Mouse (Mus musculus) brain, embryonic 18.5 days (tissue): ENCODE results near the gene Gm45713.
"Not testable (repeated sequence)": the region's sequence is repeated elsewhere in the genome, so short reads cannot be mapped to it uniquely, and the experiment has no call there.

ENCODE experiments used
- DNase-seq: peaks from one replicate; pipeline ENCODE4 v3.0.0-alpha.2; 2012; ENCODE audit warnings: low read depth, low spot score

The Gm45713 gene

DNA sequence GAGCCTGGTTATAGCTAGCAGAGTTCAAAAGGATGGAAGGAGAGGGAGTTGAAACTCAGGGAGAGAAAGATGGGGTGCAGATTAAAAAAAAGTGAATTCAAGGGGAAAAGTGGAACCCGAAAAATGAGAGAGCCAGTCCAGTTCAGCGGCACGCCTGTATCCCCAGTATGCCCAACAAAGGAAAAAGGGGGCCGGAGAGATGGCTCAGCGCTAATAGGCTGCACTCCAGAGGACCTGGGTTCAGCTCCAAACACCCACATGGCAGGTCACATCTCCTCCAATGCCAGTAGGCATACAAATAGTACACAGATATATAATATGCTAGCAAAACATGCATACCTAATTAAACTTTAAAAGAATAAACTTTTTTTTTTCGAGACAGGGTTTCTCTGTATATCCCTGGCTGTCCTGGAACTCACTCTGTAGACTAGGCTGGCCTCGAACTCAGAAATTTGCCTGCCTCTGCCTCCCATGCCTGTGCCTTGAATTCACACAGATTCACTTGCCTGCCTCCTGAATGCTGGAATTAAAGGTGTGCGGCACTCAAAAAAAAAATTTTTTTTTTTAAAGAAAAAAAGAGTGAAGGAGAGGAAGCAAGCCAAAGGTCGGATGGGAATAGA is 27.1 kb upstream of the Gm45713 start:
- no peak for DNase-seq

- DNase-seq = no peak
Measured at GRCm38 (mm10) chr7:45162551-45162950, 26.5 kb upstream of the Gm45713 start.

DNA sequence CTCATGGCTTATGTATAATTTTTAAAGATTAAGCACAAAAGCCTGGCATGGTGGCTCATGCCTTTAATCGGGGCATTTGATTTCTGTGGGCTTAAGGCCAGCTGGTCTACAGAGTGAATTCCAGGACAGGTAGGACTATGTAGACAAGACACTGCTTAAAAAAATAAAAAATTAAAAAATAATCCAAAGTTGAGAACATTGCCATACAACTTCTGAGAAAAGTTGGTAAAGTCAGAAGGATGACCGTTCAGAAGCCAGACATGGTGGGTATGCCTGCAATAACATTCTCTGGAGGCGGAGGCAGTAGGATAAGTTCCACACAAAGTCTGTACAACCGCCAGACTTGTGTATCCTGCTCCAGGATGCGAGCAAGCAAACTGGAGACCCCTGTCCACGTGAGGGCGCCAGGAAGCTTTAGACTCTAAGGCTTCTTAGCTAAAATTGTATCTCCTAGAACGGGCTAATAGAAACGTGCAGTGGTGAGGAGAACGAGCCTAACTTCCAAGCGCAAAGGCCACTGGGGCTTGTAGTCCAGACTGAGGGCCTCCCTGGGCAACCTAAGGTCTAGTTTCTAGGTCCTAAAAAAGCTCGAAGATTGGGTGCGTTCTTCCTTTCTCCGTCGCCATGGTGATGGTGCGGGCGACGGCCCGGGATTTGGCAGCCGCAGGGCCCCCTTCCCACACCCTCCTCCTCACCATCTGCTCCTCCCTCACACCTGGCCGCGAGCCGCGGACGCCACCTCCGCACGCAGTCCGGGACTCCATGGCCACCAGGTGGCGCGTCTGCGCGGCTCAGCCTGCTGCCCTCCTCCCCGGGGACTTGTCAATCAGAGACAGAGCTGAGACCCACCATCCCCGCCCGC is 25.8 kb upstream of the Gm45713 start:
- peak; percentile 90 for DNase-seq

GRCm38 (mm10) chr7:45160866-45161265 is 24.8 kb upstream of the Gm45713 start:
- DNase-seq = no peak

DNA sequence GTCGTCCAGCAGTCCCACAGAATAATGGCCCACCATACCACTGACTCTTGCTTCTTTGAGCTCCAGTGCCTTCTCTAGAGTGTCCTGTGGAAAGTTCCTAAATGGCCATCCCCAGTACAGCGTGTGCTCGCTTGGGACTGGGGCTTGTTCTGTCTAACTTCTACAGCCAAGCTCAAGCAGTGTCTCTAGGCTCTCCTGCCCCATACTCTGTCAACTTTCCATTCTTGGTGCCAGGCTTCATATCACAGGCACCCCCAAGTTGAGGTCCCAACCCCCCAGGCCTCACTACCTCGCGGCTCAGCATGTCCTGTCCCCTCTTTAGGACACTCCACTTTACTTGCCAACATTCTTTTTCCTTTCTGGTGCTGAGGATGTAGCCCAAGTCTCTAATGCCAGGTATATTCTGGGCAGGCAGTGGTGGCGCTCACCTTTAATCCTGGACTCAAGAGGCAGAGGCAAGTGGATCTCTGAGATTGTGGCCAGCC is 24.3 kb upstream of the Gm45713 start:
- DNase-seq = no peak

DNA sequence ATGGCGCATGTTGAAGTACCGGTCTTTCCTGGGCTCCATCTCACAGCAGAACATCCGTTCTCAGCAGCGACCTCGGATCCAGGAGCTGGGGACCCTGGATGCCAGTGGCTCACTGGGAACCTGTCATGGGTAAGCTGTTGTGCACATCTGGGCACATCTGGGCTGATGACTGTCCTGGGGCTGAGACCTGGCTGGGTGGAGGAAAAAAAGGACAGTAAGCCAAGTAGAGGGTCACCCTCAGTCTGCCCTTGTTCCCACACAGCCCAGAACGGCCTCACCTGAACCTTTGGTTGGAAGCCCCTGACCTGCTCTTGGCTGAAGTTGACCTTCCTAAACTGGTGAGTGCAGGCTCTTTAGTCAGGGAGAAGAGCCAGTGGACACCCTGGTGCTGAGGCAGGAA is 23.0 kb upstream of the Gm45713 start:
- DNase-seq = no peak

GRCm38 (mm10) chr7:45157459-45157858 is 21.4 kb upstream of the Gm45713 start:
- DNase-seq = no peak

- DNase-seq = no peak
Measured at GRCm38 (mm10) chr7:45156206-45156605, 20.2 kb upstream of the Gm45713 start.

- DNase-seq = no peak
Measured at GRCm38 (mm10) chr7:45155590-45155989, 19.6 kb upstream of the Gm45713 start.

DNA sequence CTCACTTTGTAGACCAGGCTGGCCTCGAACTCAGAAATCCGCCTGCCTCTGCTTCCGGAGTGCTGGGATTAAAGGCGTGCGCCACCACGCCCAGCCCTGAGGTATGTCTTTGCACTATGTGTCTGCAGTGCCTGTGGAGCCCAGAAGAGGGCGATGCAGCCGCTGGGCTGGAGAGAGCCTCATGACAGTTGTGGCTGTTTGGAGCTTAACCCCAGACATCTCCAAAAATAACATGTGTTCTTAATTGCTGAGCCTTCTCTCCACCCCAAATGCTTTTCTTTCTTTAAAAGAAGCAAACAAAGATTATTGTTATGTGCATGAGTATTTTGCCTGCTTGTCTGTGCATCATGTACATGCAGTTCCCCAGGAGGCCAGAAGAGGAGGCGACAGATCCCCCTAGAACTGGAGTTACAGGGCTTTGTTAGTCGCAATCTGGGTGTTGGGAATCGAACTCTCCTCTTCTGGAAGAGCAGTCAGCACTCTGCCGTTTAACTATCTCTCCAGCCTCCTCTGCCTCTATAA is 19.0 kb upstream of the Gm45713 start:
- DNase-seq = no peak

GRCm38 (mm10) chr7:45154096-45154992 is 18.3 kb upstream of the Gm45713 start, which contains the start of the genes Pih1d1 and Aldh16a1:
TSS of gene Pih1d1 (plus strand) at chr7:45154303.
TSS of gene Aldh16a1 (minus strand) at chr7:45154584.
- DNase-seq = peak; percentile 90

DNA sequence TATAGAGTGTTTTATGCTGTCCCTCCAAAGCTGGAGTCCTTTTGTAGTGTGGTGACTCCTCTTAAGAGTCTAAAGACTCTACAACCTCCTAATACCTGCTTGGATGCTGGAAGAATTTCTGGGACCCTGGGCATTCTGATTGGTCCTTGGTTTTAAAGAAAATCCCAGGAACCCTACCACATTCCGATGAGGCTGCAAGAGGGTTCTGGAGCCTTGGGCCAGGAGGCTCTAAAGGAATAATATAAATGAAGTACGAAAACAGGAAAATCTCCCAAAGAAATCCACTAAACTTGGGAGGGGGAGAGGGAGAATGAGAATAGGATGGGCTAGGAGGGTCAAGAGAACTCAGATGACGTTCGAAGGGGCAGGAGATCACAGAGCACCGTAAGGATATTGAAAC is 17.6 kb upstream of the Gm45713 start:
- no peak for DNase-seq

DNA sequence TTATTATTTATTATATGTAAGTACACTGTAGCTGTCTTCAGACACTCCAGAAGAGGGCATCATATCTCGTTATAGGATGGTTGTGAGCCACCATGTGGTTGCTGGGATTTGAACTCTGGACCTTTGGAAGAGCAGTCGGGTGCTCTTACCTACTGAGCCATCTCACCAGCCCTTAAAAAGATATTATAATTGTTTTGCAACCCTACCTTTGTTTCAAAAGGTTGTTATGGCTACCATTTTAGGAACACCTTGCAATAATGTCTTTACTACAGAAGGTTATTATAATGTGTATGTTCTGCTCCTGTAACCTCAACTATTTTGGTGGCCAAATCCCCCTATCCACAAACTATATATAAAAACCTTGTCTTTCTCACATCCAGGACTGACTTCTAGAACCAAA is 17.0 kb upstream of the Gm45713 start:
- DNase-seq = not testable (repeated sequence)

DNA sequence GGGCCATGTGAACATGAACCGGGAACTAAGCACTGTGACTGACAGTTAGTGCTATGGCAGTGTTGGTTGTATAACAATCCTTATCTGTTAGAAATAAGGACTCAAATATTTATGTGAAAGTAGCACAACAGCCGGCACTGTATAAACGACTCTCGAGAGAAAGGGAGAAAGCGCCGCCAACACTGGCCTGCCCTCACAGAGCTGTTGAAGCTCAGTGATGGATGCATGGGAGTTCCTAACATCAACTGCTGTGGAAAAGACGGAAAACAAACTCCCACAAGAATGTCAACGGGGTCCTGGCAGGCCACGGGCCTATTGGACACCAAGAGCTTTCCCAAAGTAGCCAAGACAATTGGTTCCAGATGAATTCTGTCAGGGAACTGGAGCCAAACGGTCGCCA is 15.3 kb upstream of the Gm45713 start:
- no peak for DNase-seq

DNA sequence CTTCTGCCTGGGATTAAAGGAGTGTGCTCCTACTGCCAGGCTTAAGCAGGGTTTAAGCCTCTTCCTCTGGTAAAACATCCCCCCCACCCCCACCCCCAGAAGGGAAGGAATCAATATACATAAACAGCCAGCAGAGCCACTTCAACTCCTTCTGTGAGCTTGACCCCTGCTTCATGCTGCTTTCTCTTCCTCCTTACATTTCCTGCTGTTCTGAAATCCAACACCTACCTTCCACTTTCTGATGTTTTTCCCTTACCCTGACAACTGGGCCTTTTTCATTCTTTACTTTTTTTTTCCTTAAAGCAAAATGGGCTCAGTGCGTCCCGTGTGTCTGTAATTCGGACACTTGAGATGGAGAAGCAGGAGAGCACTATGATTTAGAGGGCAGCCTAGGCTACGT is 14.3 kb upstream of the Gm45713 start:
- no peak for DNase-seq

DNA sequence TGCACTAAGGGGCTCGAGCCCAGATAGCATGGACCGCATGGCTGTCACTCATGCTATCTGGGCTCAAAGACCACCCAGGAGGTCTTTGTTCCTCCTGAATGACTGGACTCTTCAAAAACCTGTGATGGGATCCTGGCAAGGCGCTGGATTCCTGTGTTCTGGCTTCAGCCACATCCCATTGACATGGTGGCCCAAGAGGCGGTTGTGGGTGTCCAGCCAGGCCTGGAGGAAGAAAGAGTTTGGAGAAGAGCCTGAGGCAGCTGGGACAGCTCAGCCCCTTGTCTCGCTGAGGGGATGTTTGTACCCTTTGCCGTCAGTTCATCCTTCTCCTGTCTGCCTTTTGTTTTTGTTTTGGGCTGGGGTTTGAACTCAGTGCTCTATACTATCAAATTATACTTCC is 13.5 kb upstream of the Gm45713 start:
- no peak for DNase-seq

- DNase-seq = no peak
Measured at GRCm38 (mm10) chr7:45148534-45149098, 12.6 kb upstream of the Gm45713 start.

DNA sequence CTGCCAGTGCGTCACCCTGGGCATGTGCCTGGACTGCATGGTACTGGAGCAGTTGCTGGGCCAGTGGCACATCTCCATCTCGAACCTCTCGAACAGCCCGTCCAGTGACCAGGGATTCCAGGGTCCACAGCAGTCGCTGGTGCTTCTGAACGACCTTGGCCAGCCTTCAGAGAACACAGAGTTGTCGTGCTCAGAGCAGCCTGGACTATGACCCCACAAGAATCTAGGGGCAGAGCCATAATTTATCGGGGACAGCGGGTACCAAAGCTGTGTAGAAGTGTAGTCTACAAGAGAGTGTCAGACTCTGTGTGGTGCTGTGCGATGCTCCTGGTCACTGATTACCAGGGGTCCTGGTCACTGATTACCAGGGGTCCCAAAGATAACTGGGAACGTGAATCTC is 11.9 kb upstream of the Gm45713 start:
- DNase-seq = no peak

GRCm38 (mm10) chr7:45147267-45147666 is 11.2 kb upstream of the Gm45713 start:
- DNase-seq = no peak

DNA sequence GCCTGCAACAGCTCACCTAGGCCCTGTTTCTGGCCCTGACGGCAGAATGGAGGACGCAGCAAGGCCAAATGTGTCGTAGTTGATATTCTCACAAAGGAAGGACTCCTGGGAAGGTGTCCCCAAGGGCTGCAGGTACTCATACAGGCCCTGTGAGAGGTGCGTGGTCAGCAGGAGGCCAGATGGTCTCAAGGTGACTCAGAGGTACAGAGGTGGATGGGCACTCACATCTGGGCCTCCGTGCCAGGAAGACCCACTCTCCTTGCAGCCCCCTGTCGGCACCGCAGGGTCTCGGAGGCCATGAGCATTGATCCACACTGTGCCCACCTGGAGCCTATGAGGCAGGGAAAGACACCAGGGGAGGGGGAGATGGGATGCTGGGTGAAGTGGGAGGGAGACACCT is 9.4 kb upstream of the Gm45713 start:
- DNase-seq = no peak
